Mouse (Mus musculus): ENCODE data around the gene Stac2. TPM values are rescaled to one million over a fixed set of nuclear protein-coding genes. Genes with fewer than 3 reads are reported as not detected.

The Stac2 gene
- polyA plus RNA-seq, 1 experiment, result not detected

- Histone ChIP-seq H3K4me1 (ENCODE audit: control insufficient read depth, insufficient read depth, low read length) (peaks cover 61% of the 10 kb centered on the region), H3K27ac (ENCODE audit: insufficient read depth, low read depth, low read length) (no peak overlapping the region), H3K4me3 (ENCODE audit: insufficient read depth, low read depth, low read length) (no peak overlapping the region)
- TF ChIP-seq POLR2A (IDR thresholded peaks at IDR 0.05; ENCODE audit: insufficient read depth, low read depth, low read length) (no peak), CTCF (IDR thresholded peaks at IDR 0.05; ENCODE audit: insufficient read depth, low read depth, low read length) (no peak)
- WGBS, result 45% methylated on average over 5 of the region's 5 CpGs
These were observed 53.5 kb downstream of the Stac2 start for GRCm38 (mm10) chr11:97999748-98000147.

DNA sequence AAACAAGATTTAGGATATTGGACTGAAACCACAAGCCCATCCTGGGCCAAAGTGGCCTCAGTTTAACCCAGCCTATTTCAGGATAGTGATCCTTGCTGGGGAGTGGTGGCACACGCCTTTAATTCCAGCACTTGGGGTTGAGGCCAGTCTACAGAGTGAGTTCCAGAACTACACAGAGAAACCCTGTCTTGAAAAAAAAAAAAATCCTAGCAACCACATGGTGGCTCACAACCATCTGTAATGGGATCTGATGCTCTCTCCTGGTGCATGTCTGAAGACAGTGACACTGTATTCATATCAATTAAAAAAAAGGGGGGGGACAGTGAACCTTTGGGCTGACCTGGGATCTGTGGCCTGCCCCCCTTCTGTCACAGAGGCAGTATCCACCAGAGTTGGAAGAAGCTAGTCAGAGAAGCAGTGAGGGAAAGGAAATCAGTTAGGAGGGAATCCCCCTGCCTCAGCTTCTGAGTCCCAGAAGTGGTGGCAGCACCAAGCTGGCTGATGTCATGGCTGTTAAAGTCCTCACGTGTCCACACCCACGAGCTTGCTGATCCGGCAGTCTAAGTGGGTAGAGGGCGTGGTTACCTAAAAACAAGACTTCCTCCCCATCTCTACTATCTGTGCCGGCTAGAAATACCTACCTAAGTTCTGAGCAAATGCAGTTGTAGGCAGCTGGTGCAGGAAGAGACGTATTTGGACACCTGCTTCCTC, 54.2 kb downstream of the Stac2 start:
- TF ChIP-seq POLR2A (IDR thresholded peaks at IDR 0.05; ENCODE audit: insufficient read depth, low read depth, low read length) (no peak), CTCF (IDR thresholded peaks at IDR 0.05; ENCODE audit: insufficient read depth, low read depth, low read length) (no peak)
- no peak overlapping the region for H3K4me3 ChIP-seq (ENCODE audit: insufficient read depth, low read depth, low read length)
- peaks cover 62% of the 10 kb centered on the region for H3K4me1 ChIP-seq (ENCODE audit: control insufficient read depth, insufficient read depth, low read length)
- 29% methylated on average over 7 of the region's 7 CpGs for WGBS
- no peak overlapping the region for H3K27ac ChIP-seq (ENCODE audit: insufficient read depth, low read depth, low read length)

DNA sequence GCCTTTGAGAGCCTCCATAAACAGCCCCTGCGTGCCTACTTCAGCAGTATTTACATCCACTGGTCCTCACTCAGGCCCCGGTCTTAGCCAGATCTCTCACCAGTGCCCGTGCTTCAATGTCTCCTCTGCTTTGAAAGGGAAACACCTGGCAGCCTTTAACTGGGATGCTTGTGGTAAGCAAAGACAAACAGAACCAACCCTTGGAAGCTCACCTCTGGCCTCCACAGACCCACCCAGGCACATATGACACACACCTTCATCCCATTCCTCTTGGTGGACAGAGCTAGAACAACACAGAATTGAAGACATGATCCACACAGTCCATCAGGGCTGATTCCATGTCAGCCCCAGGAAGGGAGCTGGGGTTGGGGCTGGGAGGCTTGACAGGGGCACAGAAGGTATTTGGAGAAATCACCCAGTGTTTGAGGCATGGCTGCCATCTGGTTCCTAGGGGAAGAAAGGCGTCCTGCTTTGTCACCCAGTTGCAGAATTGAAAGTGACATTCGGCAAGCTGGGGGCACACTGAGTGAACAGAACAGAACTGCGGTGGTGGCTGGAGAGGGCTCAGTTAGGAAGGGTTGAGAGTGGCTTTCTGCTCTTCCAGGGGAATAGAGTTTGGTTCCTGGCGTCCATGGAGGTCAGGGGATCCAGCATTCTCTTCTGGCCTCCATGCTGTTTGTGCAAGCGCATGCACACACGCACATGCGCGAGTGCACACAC, 55.0 kb downstream of the Stac2 start:
- Histone ChIP-seq H3K4me3 (ENCODE audit: insufficient read depth, low read depth, low read length) (no peak overlapping the region), H3K27ac (ENCODE audit: insufficient read depth, low read depth, low read length) (no peak overlapping the region), H3K4me1 (ENCODE audit: control insufficient read depth, insufficient read depth, low read length) (peaks cover 57% of the 10 kb centered on the region)
- TF ChIP-seq POLR2A (IDR thresholded peaks at IDR 0.05; ENCODE audit: insufficient read depth, low read depth, low read length) (no peak), CTCF (IDR thresholded peaks at IDR 0.05; ENCODE audit: insufficient read depth, low read depth, low read length) (no peak)
- 79% methylated on average over 11 of the region's 11 CpGs for WGBS

GRCm38 (mm10) chr11:97997387-97997960, 55.8 kb downstream of the Stac2 start:
- no peak for TF ChIP-seq CTCF (IDR thresholded peaks at IDR 0.05; ENCODE audit: insufficient read depth, low read depth, low read length)
- no peak for TF ChIP-seq POLR2A (IDR thresholded peaks at IDR 0.05; ENCODE audit: insufficient read depth, low read depth, low read length)

DNA sequence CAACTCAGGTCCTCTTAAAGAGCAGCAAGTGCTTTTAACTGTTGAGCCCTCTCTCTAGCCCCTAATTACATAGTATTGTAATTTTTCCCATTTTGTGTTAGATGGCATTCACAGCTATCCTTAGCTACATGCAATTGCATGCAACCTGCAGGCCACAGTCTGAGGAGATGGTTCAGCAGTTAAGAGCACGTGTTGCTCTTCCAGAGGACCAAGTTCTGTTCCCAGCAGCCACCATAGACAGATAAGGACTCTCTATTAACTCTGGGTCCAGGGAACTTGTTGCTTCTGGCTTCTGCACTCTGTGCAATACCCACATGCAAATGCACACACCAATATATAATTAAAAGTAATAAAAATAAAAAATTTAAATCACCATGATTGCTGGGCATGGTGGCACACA, 56.6 kb downstream of the Stac2 start:
- H3K27ac ChIP-seq (ENCODE audit: insufficient read depth, low read depth, low read length), result no peak overlapping the region
- WGBS, result 77% methylated on average over 1 of the region's 1 CpGs
- H3K4me1 ChIP-seq (ENCODE audit: control insufficient read depth, insufficient read depth, low read length), result peaks cover 42% of the 10 kb centered on the region
- no peak overlapping the region for H3K4me3 ChIP-seq (ENCODE audit: insufficient read depth, low read depth, low read length)
- TF ChIP-seq POLR2A (IDR thresholded peaks at IDR 0.05; ENCODE audit: insufficient read depth, low read depth, low read length) (no peak), CTCF (IDR thresholded peaks at IDR 0.05; ENCODE audit: insufficient read depth, low read depth, low read length) (no peak)

More at GRCm38 (mm10) chr11:97997387-97997960, 55.8 kb downstream of the Stac2 start:
- Histone ChIP-seq H3K4me1 (ENCODE audit: control insufficient read depth, insufficient read depth, low read length) (peaks cover 49% of the 10 kb centered on the region), H3K27ac (ENCODE audit: insufficient read depth, low read depth, low read length) (no peak overlapping the region), H3K4me3 (ENCODE audit: insufficient read depth, low read depth, low read length) (no peak overlapping the region)
- 70% methylated on average over 8 of the region's 8 CpGs for WGBS

GRCm38 (mm10) chr11:97995564-97996288, 57.5 kb downstream of the Stac2 start, which contains the start of gene Arl5c:
Gene Arl5c (minus strand): TSS chr11:97996181.
- H3K27ac ChIP-seq (ENCODE audit: insufficient read depth, low read depth, low read length), result no peak within 1 kb of the TSS; the same call in 1 of the 2 replicates
- WGBS, result 1% methylated on average over 26 of the region's 26 CpGs
- peaks cover 34% of the 10 kb centered on the region for H3K4me1 ChIP-seq (ENCODE audit: control insufficient read depth, insufficient read depth, low read length)
- peak within 1 kb of the TSS; percentile 60 for H3K4me3 ChIP-seq (ENCODE audit: insufficient read depth, low read depth, low read length)
- TF ChIP-seq CTCF (IDR thresholded peaks at IDR 0.05; ENCODE audit: insufficient read depth, low read depth, low read length), result no peak; the same call in 1 of the 2 replicates
- peak; percentile 20; the same call in 1 of the 2 replicates for TF ChIP-seq POLR2A (IDR thresholded peaks at IDR 0.05; ENCODE audit: insufficient read depth, low read depth, low read length)

- H3K27ac ChIP-seq (ENCODE audit: insufficient read depth, low read depth, low read length), result no peak overlapping the region; the same call in 1 of the 2 replicates
- WGBS, result 10% methylated on average over 13 of the region's 13 CpGs
- peak overlapping the region; percentile 60 for H3K4me3 ChIP-seq (ENCODE audit: insufficient read depth, low read depth, low read length)
- no peak for TF ChIP-seq POLR2A (IDR thresholded peaks at IDR 0.05; ENCODE audit: insufficient read depth, low read depth, low read length)
- peak; percentile 85 for TF ChIP-seq CTCF (IDR thresholded peaks at IDR 0.05; ENCODE audit: insufficient read depth, low read depth, low read length)
- peaks cover 31% of the 10 kb centered on the region for H3K4me1 ChIP-seq (ENCODE audit: control insufficient read depth, insufficient read depth, low read length)
These were observed 58.6 kb downstream of the Stac2 start for GRCm38 (mm10) chr11:97994539-97995100.

- Histone ChIP-seq H3K4me3 (ENCODE audit: insufficient read depth, low read depth, low read length) (peak overlapping the region; percentile 70), H3K4me1 (ENCODE audit: control insufficient read depth, insufficient read depth, low read length) (peaks cover 20% of the 10 kb centered on the region), H3K27ac (ENCODE audit: insufficient read depth, low read depth, low read length) (peak overlapping the region; percentile 63)
- WGBS, result under 1% methylated on average over 26 of the region's 26 CpGs
- no peak for TF ChIP-seq CTCF (IDR thresholded peaks at IDR 0.05; ENCODE audit: insufficient read depth, low read depth, low read length)
- no peak for TF ChIP-seq POLR2A (IDR thresholded peaks at IDR 0.05; ENCODE audit: insufficient read depth, low read depth, low read length)
These were observed 64.6 kb downstream of the Stac2 start for GRCm38 (mm10) chr11:97988530-97989096.

All from olfactory bulb, adult 2 months (tissue).